Mouse (Mus musculus): ENCODE measurements around the gene Rnf150. TPM values are rescaled to one million over a fixed set of nuclear protein-coding genes. Genes with fewer than 3 reads are reported as not detected.
A peak's percentile ranks its signal among the peaks of the same experiment; 100 is the strongest.

Gene Rnf150
- polyA plus RNA-seq, 1 experiment = 2.0 TPM

GRCm38 (mm10) chr8:83048527-83048926 is 185.4 kb downstream of the Rnf150 start:
- H3K36me3 ChIP-seq (ENCODE audit: control insufficient read depth, insufficient read depth) = no peaks in the 10 kb centered on the region
- no peak overlapping the region for H3K4me3 ChIP-seq
- no peak overlapping the region for H3ac ChIP-seq (ENCODE audit: control insufficient read depth, insufficient read length)
- no peaks in the 10 kb centered on the region for H3K79me2 ChIP-seq (ENCODE audit: control insufficient read depth, insufficient read depth)
- H3K4me2 ChIP-seq (ENCODE audit: low read depth) = no peak overlapping the region
- H3K27me3 ChIP-seq (ENCODE audit: control insufficient read depth, insufficient read depth, insufficient read length) = no peaks in the 10 kb centered on the region
- TF ChIP-seq USF1 (IDR thresholded peaks at IDR 0.05; ENCODE audit: low read depth) (no peak), REST (IDR thresholded peaks at IDR 0.05; ENCODE audit: insufficient read depth, insufficient read length) (no peak), TCF3 (IDR thresholded peaks at IDR 0.05; ENCODE audit: insufficient read length, low read depth) (no peak), MYOD1 (IDR thresholded peaks at IDR 0.05; ENCODE audit: control insufficient read depth in 1 of 3, insufficient read length in 2 of 3, low read depth in 2 of 3) (no peak), MYOG (IDR thresholded peaks at IDR 0.05; ENCODE audit: control insufficient read depth in 1 of 3, insufficient read depth in 1 of 3, insufficient read length in 2 of 3, low read depth in 2 of 3) (no peak), CEBPB (IDR thresholded peaks at IDR 0.05; ENCODE audit: insufficient read depth, poor library complexity, severe bottlenecking) (no peak), E2F4 (IDR thresholded peaks at IDR 0.05; ENCODE audit: insufficient read depth) (no peak), SRF (IDR thresholded peaks at IDR 0.05; ENCODE audit: control insufficient read depth, insufficient read length, low read depth) (no peak), POLR2A (IDR thresholded peaks at IDR 0.05; ENCODE audit: insufficient read length, low read depth) (no peak), POLR2AphosphoS2 (IDR thresholded peaks at IDR 0.05; ENCODE audit: insufficient read length, low read depth) (no peak), TCF12 (IDR thresholded peaks at IDR 0.05; ENCODE audit: insufficient read depth, poor library complexity, severe bottlenecking) (no peak), MAX (IDR thresholded peaks at IDR 0.05; ENCODE audit: low read depth) (no peak)

- no peaks in the 10 kb centered on the region for H3K79me2 ChIP-seq (ENCODE audit: control insufficient read depth, insufficient read depth)
- TF ChIP-seq TCF3 (IDR thresholded peaks at IDR 0.05; ENCODE audit: insufficient read length, low read depth) (no peak), MYOG (IDR thresholded peaks at IDR 0.05; ENCODE audit: control insufficient read depth in 1 of 3, insufficient read depth in 1 of 3, insufficient read length in 2 of 3, low read depth in 2 of 3) (no peak), TCF12 (IDR thresholded peaks at IDR 0.05; ENCODE audit: insufficient read depth, poor library complexity, severe bottlenecking) (no peak), POLR2AphosphoS2 (IDR thresholded peaks at IDR 0.05; ENCODE audit: insufficient read length, low read depth) (no peak), MAX (IDR thresholded peaks at IDR 0.05; ENCODE audit: low read depth) (no peak), POLR2A (IDR thresholded peaks at IDR 0.05; ENCODE audit: insufficient read length, low read depth) (no peak), E2F4 (IDR thresholded peaks at IDR 0.05; ENCODE audit: insufficient read depth) (no peak), SRF (IDR thresholded peaks at IDR 0.05; ENCODE audit: control insufficient read depth, insufficient read length, low read depth) (no peak)
- H3K27me3 ChIP-seq (ENCODE audit: control insufficient read depth, insufficient read depth, insufficient read length) = no peaks in the 10 kb centered on the region
- H3K36me3 ChIP-seq (ENCODE audit: control insufficient read depth, insufficient read depth) = no peaks in the 10 kb centered on the region
- no peak overlapping the region for H3ac ChIP-seq (ENCODE audit: control insufficient read depth, insufficient read length)
- no peak overlapping the region for H3K4me2 ChIP-seq (ENCODE audit: low read depth)
- H3K4me3 ChIP-seq = no peak overlapping the region
These were observed 186.0 kb downstream of the Rnf150 start for GRCm38 (mm10) chr8:83049171-83049601.

DNA sequence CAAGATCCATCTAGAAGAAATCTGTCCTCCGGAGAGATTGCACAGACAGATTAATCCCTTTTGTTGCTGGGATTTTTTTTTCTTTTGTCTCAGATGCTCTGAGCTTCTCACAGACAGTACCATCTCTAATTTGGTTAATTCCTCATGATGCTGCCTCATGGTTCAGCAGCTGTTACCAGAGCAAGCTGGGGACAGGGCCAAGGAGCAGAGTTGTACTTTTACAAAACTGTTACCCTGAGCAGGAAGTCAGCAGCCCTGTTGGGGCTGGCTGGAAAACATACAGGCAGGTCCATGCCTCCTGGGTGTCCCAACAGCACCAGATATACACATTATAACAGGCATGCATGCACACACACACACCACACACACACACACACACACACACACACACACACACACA is 186.5 kb downstream of the Rnf150 start:
- Histone ChIP-seq H3K4me3 (no peak overlapping the region), H3K79me2 (ENCODE audit: control insufficient read depth, insufficient read depth) (no peaks in the 10 kb centered on the region), H3K36me3 (ENCODE audit: control insufficient read depth, insufficient read depth) (no peaks in the 10 kb centered on the region), H3K4me2 (ENCODE audit: low read depth) (no peak overlapping the region), H3K27me3 (ENCODE audit: control insufficient read depth, insufficient read depth, insufficient read length) (no peaks in the 10 kb centered on the region), H3ac (ENCODE audit: control insufficient read depth, insufficient read length) (no peak overlapping the region)
- peak in 1 of 3 experiments; percentile 11 for TF ChIP-seq MYOD1 (IDR thresholded peaks at IDR 0.05; ENCODE audit: control insufficient read depth in 1 of 3, insufficient read length in 2 of 3, low read depth in 2 of 3)
- TF ChIP-seq REST (IDR thresholded peaks at IDR 0.05; ENCODE audit: insufficient read depth, insufficient read length) = no peak
- TF ChIP-seq CEBPB (IDR thresholded peaks at IDR 0.05; ENCODE audit: insufficient read depth, poor library complexity, severe bottlenecking) = no peak
- no peak for TF ChIP-seq MYOG (IDR thresholded peaks at IDR 0.05; ENCODE audit: control insufficient read depth in 1 of 3, insufficient read depth in 1 of 3, insufficient read length in 2 of 3, low read depth in 2 of 3)
- TF ChIP-seq POLR2A (IDR thresholded peaks at IDR 0.05; ENCODE audit: insufficient read length, low read depth) = no peak
- no peak for TF ChIP-seq TCF12 (IDR thresholded peaks at IDR 0.05; ENCODE audit: insufficient read depth, poor library complexity, severe bottlenecking)
- no peak for TF ChIP-seq POLR2AphosphoS2 (IDR thresholded peaks at IDR 0.05; ENCODE audit: insufficient read length, low read depth)
- TF ChIP-seq TCF3 (IDR thresholded peaks at IDR 0.05; ENCODE audit: insufficient read length, low read depth) = no peak

- Histone ChIP-seq H3ac (ENCODE audit: control insufficient read depth, insufficient read length) (no peak overlapping the region), H3K79me2 (ENCODE audit: control insufficient read depth, insufficient read depth) (no peaks in the 10 kb centered on the region), H3K4me2 (ENCODE audit: low read depth) (no peak overlapping the region), H3K27me3 (ENCODE audit: control insufficient read depth, insufficient read depth, insufficient read length) (no peaks in the 10 kb centered on the region), H3K4me3 (no peak overlapping the region), H3K36me3 (ENCODE audit: control insufficient read depth, insufficient read depth) (no peaks in the 10 kb centered on the region)
- TF ChIP-seq SRF (IDR thresholded peaks at IDR 0.05; ENCODE audit: control insufficient read depth, insufficient read length, low read depth) (no peak), POLR2AphosphoS2 (IDR thresholded peaks at IDR 0.05; ENCODE audit: insufficient read length, low read depth) (no peak), TCF12 (IDR thresholded peaks at IDR 0.05; ENCODE audit: insufficient read depth, poor library complexity, severe bottlenecking) (no peak), MYOD1 (IDR thresholded peaks at IDR 0.05; ENCODE audit: control insufficient read depth in 1 of 3, insufficient read length in 2 of 3, low read depth in 2 of 3) (no peak), MAX (IDR thresholded peaks at IDR 0.05; ENCODE audit: low read depth) (no peak), MYOG (IDR thresholded peaks at IDR 0.05; ENCODE audit: control insufficient read depth in 1 of 3, insufficient read depth in 1 of 3, insufficient read length in 2 of 3, low read depth in 2 of 3) (no peak)
These were observed 189.7 kb downstream of the Rnf150 start for GRCm38 (mm10) chr8:83052896-83053295.

- no peaks in the 10 kb centered on the region for H3K79me2 ChIP-seq (ENCODE audit: control insufficient read depth, insufficient read depth)
These were observed 191.6 kb downstream of the Rnf150 start for GRCm38 (mm10) chr8:83054801-83055200.

More at GRCm38 (mm10) chr8:83054801-83055200, 191.6 kb downstream of the Rnf150 start:
- no peak overlapping the region for H3K4me3 ChIP-seq
- TF ChIP-seq MYOD1 (IDR thresholded peaks at IDR 0.05; ENCODE audit: control insufficient read depth in 1 of 3, insufficient read length in 2 of 3, low read depth in 2 of 3) = no peak
- TF ChIP-seq MYOG (IDR thresholded peaks at IDR 0.05; ENCODE audit: control insufficient read depth in 1 of 3, insufficient read depth in 1 of 3, insufficient read length in 2 of 3, low read depth in 2 of 3) = no peak
- TF ChIP-seq E2F4 (IDR thresholded peaks at IDR 0.05; ENCODE audit: insufficient read depth) = no peak
- no peak for TF ChIP-seq MAX (IDR thresholded peaks at IDR 0.05; ENCODE audit: low read depth)
- no peak for TF ChIP-seq TCF3 (IDR thresholded peaks at IDR 0.05; ENCODE audit: insufficient read length, low read depth)
- no peak for TF ChIP-seq POLR2A (IDR thresholded peaks at IDR 0.05; ENCODE audit: insufficient read length, low read depth)
- H3ac ChIP-seq (ENCODE audit: control insufficient read depth, insufficient read length) = no peak overlapping the region
- H3K27me3 ChIP-seq (ENCODE audit: control insufficient read depth, insufficient read depth, insufficient read length) = no peaks in the 10 kb centered on the region
- no peaks in the 10 kb centered on the region for H3K36me3 ChIP-seq (ENCODE audit: control insufficient read depth, insufficient read depth)
- no peak overlapping the region for H3K4me2 ChIP-seq (ENCODE audit: low read depth)

All from myocyte (in vitro differentiated cells).